Mouse (Mus musculus): Measurements from ENCODE around the gene Rbm45. TPM values are rescaled to one million over a fixed set of nuclear protein-coding genes. Genes with fewer than 3 reads are reported as not detected.

Gene Rbm45
- polyA plus RNA-seq, 1 experiment: 25.4 TPM

DNA sequence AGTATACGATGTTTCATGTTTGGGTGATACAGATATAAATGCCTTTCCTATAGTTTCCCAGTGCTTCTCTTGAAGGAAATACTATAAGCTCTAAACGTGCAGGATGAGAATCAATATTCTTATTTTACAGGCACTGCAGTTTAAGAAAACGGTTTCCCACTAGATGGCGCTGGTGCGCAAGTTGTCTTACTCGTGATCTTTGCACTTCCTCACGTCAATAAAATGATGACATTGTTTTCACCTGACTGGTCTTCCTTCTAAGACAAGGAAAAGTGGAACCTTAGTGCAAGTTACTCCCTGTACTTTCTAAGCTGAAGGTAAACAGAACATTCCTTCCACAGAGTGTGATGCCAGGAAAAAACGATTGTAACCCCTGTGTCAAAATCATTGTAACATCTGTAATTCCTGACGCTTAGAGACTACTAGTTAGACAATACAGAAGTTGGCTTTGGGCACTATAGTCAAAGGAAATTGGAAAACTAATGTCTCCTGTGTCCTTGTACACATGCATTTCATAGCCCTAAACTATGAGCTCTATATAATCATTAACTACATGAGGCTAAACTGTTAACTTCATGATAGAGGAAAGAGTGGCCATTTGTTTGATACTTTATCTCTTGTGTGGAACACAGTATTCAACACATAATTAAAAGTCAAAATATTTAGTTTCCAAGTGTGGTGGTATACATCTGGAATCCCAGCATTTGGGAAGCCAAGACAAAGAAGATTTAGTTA is 2.4 kb upstream of the Rbm45 start:
- TF ChIP-seq GATA1 (IDR thresholded peaks at IDR 0.05; ENCODE audit: low read length): no peak

DNA sequence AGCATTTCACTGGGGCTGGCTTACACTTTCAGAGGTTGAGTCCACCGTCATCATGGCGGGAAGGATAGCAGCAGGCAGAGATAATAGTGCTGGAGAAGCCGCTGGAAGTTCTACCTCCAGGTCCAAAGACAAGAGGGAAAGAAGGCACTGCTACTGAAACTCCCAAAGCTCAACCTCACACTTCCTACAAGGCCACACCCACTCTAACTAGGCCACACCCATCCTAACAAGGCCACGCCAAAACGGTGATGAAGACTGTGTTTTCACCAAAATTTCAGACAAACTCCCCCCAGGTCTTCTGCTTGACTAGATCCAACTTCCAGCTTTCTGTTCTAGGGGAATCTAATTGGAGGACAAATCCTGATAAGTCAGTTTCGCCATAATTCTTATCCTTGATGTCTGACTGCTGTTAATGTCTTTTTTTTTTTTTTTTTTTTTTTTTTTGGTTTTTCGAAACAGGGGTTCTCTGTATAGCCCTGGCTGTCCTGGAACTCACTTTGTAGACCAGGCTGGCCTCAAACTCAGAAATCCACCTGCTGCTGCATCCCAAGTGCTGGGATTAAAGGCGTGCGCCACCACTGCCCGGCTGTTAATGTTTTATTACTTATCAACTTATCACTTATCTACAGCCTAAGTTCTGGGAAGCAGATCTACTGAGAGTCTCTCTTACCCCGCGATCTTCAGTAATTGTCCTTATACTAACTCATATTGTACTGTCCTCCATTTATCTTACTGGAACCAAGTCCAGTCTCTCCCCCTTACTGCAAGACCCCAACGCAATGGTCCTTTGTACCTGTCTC is 723 bp upstream of the Rbm45 start:
- TF ChIP-seq GATA1 (IDR thresholded peaks at IDR 0.05; ENCODE audit: low read length): no peak

DNA sequence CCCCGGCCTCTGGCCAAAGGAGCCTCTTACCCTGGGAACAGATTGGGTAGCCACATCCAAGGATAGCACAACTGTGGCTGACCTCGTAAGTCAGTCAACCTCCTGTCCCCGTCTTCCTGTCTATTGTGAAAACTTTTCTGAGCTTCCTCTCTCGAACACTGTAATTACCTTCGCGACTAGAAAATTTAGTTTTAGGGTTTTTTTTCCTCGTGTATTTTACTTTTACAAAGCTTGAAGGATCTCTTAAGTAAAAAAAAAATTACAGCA is 805 bp downstream of the Rbm45 start:
- TF ChIP-seq GATA1 (IDR thresholded peaks at IDR 0.05; ENCODE audit: low read length): no peak

- TF ChIP-seq GATA1 (IDR thresholded peaks at IDR 0.05; ENCODE audit: low read length): peak; percentile 41
Observed at GRCm38 (mm10) chr2:76372244-76372643, 2.5 kb downstream of the Rbm45 start.

GRCm38 (mm10) chr2:76374544-76375206 is 4.9 kb downstream of the Rbm45 start:
- TF ChIP-seq GATA1 (IDR thresholded peaks at IDR 0.05; ENCODE audit: low read length): no peak

GRCm38 (mm10) chr2:76378646-76379045 is 8.9 kb downstream of the Rbm45 start:
- TF ChIP-seq GATA1 (IDR thresholded peaks at IDR 0.05; ENCODE audit: low read length): no peak

DNA sequence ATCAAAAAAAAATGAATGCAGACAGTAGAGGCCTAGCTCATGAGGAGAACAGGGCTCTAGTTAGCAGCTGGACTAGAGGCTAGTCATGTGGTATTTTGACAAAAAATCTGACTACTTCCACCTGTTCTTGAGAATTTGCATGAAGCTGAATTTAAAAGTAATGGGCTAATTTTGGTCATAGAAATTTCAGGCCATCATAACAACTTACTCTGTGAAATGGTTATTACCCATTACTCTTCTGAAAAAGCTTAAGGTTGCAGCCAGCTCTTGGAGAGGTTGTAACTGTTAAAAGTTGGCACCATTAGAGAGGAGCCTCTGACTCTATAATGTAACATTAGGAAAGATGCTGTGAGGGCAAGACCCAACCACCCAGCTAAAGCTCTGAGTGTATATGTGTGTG is 16.7 kb downstream of the Rbm45 start:
- no peak for TF ChIP-seq GATA1 (IDR thresholded peaks at IDR 0.05; ENCODE audit: low read length)

- no peak for TF ChIP-seq GATA1 (IDR thresholded peaks at IDR 0.05; ENCODE audit: low read length)
Observed at GRCm38 (mm10) chr2:76400178-76400577, 30.4 kb downstream of the Rbm45 start.

DNA sequence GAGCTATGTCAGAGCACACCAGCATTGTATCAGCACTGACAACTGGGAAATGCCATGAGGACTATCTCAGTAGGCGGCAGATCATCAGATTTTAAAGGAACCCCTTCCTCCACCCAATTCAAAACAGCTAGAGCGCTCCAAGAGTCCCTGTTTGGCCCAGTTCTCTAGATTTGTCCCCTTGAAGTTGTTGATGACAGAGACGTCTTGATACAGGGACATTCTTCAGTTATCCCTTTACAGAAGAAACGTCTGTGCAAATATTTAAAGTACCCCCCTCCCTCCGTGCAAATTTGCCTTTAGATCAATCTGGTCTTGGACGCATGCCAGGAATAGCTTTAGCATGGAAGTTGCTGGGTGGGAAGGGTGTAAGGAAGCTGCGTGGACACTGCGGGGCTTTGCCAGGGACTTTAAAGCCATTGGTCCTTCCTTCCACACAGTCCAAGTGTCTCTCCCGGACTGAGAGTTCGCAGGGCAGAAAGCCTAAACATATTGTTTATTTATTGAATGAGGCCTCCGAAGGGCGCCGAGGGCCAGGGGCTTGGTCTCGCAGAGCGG is 35.9 kb downstream of the Rbm45 start:
- TF ChIP-seq GATA1 (IDR thresholded peaks at IDR 0.05; ENCODE audit: low read length): no peak

DNA sequence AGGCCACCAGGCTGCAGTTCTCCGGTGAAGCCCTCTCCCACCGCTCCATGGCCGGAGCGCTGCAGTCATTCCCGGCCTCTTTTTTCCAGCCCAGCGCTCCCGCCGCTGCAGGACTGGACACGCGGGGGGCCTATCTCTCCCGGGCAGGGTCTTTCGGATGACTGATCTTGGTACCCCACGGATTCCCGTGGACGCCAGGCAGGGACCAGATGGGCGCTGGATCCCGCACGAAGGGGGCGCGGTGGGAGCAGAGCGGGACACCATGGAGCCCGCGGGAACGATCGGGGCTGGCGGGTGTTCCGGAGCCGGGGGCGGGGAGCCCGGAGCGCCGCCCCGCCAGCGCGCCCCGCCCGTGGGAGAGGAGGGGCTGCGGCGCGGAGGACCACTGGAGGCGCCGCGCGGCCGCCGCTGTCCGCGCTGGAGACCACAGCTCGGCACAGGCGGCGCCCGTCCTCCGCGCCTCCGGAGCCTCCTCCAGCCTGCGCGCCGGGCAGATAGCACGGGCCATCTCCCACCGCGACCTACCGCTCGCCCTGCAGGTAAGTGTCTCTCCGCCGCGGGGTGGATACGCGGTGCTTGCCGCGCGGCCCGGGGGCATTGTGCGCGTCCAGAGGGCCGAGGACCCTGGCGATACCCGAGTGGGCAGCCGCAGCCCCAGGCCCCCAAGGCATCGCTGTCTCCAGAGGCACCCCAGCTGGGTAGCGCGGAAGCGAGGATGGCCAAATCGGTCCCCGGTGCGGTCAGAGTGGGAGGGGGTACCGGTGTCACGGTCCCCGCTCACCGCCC is 36.6 kb downstream of the Rbm45 start, which contains the start of gene Osbpl6:
Osbpl6 (plus strand) TSS at position 358 of the 786 bp plus-strand sequence.
- no peak for TF ChIP-seq GATA1 (IDR thresholded peaks at IDR 0.05; ENCODE audit: low read length)

DNA sequence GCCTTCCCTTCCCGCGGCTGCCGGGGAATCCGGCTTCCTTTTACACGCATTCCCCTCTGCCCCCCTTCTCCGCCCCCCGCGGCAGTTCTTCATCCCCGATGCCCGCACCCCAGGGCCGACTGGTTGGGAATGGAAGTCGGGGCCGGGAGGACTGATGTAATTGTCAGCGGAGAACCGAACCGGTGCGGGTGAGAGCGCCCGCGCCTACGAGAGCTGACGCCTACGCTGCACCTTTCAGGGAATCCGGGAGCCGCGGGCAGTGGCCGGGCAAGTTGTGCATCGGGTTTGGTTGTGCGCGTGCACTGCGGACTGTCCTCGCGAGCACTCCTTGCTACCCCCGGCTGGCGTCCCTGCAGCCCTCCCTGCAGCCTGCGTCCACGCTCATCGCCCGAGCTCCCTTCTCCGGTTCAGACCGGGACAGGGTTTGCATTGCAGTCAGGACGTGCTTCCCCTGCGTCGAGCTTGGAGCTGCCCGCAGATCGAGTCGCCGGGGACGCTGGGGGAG is 37.2 kb downstream of the Rbm45 start:
- no peak for TF ChIP-seq GATA1 (IDR thresholded peaks at IDR 0.05; ENCODE audit: low read length)

- TF ChIP-seq GATA1 (IDR thresholded peaks at IDR 0.05; ENCODE audit: low read length): no peak
Observed at GRCm38 (mm10) chr2:76409526-76409925, 39.7 kb downstream of the Rbm45 start.

DNA sequence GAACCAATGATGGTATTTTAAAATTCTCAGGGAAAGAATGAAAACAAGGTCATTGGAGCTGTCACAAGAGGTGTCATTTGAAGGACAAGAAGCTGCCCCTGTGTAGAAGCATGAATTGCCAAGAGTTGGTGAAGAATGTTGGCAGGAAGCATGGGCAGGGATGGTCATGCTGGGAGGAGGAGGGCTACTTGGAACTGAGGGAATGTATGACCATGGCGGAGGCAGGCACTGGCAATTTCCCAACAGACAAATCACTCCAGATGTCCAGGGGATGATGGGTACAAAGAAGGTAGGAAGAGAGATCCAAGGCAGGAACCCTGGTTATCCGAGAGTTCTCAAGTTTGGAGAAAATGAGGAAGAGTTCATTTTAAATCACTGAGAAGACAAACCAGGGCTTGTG is 40.2 kb downstream of the Rbm45 start:
- TF ChIP-seq GATA1 (IDR thresholded peaks at IDR 0.05; ENCODE audit: low read length): no peak

GRCm38 (mm10) chr2:76412924-76413323 is 43.1 kb downstream of the Rbm45 start:
- TF ChIP-seq GATA1 (IDR thresholded peaks at IDR 0.05; ENCODE audit: low read length): no peak

- TF ChIP-seq GATA1 (IDR thresholded peaks at IDR 0.05; ENCODE audit: low read length): no peak
Observed at GRCm38 (mm10) chr2:76417446-76418141, 47.8 kb downstream of the Rbm45 start.
